Mouse (Mus musculus) gonadal fat pad, adult 2 months (tissue): ENCODE results near the gene Nop16. TPM values are rescaled to one million over a fixed set of nuclear protein-coding genes. Genes with fewer than 3 reads are reported as not detected.

Source experiments
- DNase-seq: peaks from one replicate; pipeline ENCODE4 v3.0.0-alpha.2; 2012; ENCODE audit warnings: low read depth
- polyA plus RNA-seq: library from polyadenylated mRNA; depleted of rRNA; stranded (reverse); fragments of >200 nt; gene quantifications from 2 replicates; pipeline ENCODE4 v1.2.3, GENCODE M21; 2012

Gene Nop16
- polyA plus RNA-seq, 1 experiment = 9.0 TPM

- no peak for DNase-seq
Observed at GRCm38 (mm10) chr13:54596107-54596690, 6.3 kb upstream of the Nop16 start.

- DNase-seq = no peak
Observed at GRCm38 (mm10) chr13:54593617-54594016, 3.7 kb upstream of the Nop16 start.

GRCm38 (mm10) chr13:54591776-54592356 lies 2.0 kb upstream of the Nop16 start:
- DNase-seq = no peak

- no peak for DNase-seq
Observed at GRCm38 (mm10) chr13:54589414-54589995, 385 bp downstream of the Nop16 start.

DNA sequence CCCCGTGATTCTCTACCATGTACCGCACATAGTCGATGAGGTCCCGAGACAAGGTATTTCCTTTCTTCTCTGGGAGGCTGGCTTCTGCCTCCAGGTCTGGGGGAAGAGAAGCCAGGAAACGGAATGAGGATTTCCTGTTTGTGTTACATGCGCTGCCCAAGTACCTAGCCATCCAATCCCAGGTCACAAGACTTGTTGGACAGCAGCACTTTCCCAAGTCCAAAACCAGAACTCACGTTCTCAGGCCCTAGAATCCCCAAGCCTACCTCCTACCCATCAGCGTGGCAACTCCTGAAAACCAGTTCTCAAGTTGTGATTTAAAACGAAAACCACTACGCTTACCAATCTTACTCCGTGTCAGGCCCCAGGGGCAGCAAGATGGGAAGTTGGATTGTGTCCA lies 4.1 kb downstream of the Nop16 start:
- DNase-seq = no peak

DNA sequence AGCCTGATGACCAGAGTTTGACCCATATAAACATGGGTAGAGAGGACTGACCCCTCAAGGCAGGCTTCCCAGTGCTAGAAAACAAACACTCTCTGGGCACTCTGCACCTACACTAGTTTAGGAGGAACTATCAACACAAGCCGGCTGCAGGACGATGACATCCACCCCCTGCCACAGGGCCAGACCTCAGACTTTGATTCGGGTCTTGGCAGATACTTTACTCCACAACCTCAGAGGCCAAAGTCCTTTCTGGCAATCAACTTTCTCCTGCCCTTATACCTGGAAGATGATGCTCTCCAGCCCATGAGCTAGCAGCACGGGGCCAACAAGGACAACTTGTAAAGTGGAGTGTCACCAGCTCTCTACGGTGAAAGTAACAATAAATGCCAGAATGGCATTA lies 7.0 kb downstream of the Nop16 start:
- no peak for DNase-seq

GRCm38 (mm10) chr13:54582126-54582525 lies 7.8 kb downstream of the Nop16 start:
- no peak for DNase-seq

GRCm38 (mm10) chr13:54581385-54581784 lies 8.5 kb downstream of the Nop16 start:
- no peak for DNase-seq

- no peak for DNase-seq
Observed at GRCm38 (mm10) chr13:54577652-54578507, 12.0 kb downstream of the Nop16 start.

DNA sequence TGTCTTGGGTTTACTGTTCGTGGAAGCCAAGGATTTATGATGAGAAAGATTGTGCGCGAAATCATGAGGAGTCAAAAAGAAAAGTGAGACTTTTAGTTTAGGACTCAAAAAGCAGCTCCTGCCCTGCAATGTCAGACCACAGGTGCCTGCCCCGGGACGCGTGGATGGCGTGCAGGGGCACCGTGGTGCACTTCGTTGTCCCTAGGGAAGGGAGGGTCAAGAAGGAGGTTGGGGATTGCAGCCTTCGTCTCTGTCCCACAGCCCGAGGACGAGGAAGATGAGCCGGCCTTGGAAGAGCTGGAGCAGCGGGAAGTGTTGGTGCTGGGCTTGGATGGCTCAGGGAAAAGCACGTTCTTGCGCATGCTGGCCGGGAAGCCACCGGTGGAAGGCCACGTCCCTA lies 14.4 kb downstream of the Nop16 start:
- no peak for DNase-seq

DNA sequence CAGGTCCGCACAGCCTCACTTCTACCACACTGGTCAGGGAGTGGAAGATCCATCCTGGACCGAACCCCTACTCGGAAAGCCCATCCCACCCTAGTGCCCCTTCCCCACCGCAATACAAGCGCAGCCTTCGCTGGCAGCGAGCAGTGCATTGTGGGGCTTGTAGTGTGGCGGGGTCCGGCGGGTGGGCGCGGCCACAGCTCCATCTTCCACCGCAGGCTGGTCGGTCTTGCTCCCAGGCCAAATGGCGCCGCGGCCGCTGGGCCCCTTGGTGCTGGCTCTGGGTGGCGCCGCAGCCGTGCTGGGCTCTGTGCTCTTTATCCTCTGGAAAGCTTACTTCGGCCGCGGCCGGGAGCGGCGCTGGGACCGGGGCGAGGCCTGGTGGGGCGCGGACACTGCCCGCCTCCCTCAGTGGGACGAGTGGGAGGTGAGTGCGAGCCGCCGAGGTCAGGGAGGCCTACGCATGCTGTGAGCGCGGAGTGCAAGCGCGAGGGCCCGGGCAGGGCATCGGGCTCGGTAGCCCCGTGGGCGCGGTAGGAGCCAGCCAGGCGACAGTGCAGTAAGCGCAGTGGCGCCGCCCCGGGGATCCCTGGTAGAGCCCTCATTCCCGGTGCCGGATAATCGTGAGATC lies 14.9 kb downstream of the Nop16 start, which contains the start of gene Arl10:
Gene Arl10 (plus strand): TSS at position 162 of the 628 bp plus-strand sequence.
- no peak for DNase-seq

- no peak for DNase-seq
Observed at GRCm38 (mm10) chr13:54572621-54573020, 17.3 kb downstream of the Nop16 start.

GRCm38 (mm10) chr13:54571637-54572036 lies 18.3 kb downstream of the Nop16 start:
- DNase-seq = no peak

DNA sequence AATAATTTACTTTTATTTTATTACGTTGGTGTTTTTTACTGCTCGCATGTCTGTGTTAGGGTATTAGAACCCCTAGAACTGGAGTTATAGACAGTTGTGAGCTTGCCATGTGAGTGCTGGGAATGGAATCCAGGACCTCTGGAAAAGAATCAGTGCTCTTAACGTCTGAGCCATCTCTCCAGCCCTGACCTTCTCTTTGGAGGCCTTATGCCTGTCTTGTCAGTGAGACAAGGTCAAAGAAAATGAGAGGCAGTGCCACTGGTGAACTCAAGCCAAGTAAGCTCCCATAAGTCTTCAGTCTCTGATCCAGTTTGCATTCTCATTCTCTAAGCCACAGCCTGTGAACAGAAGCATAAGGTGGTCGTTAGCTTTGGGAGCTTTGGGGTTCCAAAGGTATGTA lies 19.2 kb downstream of the Nop16 start:
- DNase-seq = no peak

GRCm38 (mm10) chr13:54569282-54569681 lies 20.6 kb downstream of the Nop16 start:
- DNase-seq = no peak

DNA sequence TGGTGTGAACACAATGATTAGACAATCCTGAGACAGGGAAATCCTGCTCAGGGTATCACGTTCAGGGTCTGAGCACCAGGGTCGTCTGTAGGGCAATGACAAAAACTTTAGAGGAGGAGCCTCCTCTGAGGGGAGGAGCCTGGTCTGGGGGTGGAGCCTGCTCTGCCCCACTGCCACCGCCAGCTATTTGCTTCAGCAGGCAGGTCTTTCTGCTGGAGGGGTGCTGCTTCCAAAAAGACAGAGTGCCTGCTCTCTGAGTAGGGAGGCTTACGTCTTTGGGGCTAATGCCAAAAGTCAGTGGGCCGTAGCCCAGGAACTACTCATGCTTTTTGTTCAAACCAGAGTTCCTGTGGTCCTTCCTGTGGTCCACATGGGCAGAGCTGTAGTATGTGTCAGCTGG lies 21.5 kb downstream of the Nop16 start:
- no peak for DNase-seq

GRCm38 (mm10) chr13:54565594-54566345 lies 24.1 kb downstream of the Nop16 start:
- DNase-seq = no peak

GRCm38 (mm10) chr13:54565201-54565581 lies 24.7 kb downstream of the Nop16 start, which contains the start of gene 4833439L19Rik:
Gene 4833439L19Rik, minus strand, starts transcription at chr13:54565435.
- DNase-seq = no peak

- no peak for DNase-seq
Observed at GRCm38 (mm10) chr13:54564232-54565200, 25.4 kb downstream of the Nop16 start.

- peak; percentile 76 for DNase-seq
Observed at GRCm38 (mm10) chr13:54562562-54562961, 27.3 kb downstream of the Nop16 start.
